Mouse (Mus musculus): ENCODE measurements around the gene Tbrg4. TPM values are rescaled to one million over a fixed set of nuclear protein-coding genes. Genes with fewer than 3 reads are reported as not detected.

The Tbrg4 gene
- total and polyA plus RNA-seq, 3 experiments = 192 to 756 (median 278) TPM

DNA sequence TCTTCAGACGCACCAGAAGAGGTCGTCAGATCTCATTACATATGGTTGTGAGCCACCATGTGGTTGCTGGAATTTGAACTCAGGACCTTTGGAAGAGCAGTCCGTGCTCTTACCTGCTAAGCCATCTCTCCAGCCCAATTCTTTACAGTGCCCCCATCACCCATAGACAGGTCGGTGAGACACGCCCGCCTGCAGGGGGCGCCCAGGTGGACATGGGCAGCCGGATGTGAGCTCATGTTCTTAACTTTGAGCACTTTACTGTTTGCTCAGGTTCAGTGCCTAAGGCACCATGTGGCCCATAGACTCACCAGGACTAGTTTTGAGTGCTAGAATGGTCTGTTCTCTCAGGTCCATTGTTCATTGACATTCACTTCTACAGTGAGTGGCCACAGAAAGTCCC is 10.3 kb upstream of the Tbrg4 start:
- no peak for DNase-seq (ENCODE audit: low read depth, low spot score)
- no peaks in the 10 kb centered on the region for H3K36me3 ChIP-seq (ENCODE audit: control insufficient read depth in 1 of 2, insufficient read depth in 2 of 2, low read length in 2 of 2)
- no peak overlapping the region for H3K4me3 ChIP-seq (ENCODE audit: control insufficient read depth in 1 of 2, insufficient read depth in 1 of 2, low read depth in 2 of 2, low read length in 2 of 2)
- H3K27me3 ChIP-seq (ENCODE audit: control insufficient read depth in 1 of 2, insufficient read depth in 2 of 2, low read length in 2 of 2) = no peaks in the 10 kb centered on the region
- no peak overlapping the region for H3K27ac ChIP-seq (ENCODE audit: control insufficient read depth, low read depth, low read length)
- no peaks in the 10 kb centered on the region for H3K79me2 ChIP-seq (ENCODE audit: control insufficient read depth, insufficient read depth, low read length, poor library complexity)
- no peaks in the 10 kb centered on the region for H3K4me1 ChIP-seq (ENCODE audit: control insufficient read depth in 1 of 2, insufficient read depth in 2 of 2, low read length in 2 of 2)
- H3K9ac ChIP-seq (ENCODE audit: control insufficient read depth, low read depth, low read length, poor library complexity, severe bottlenecking) = no peak overlapping the region
- TF ChIP-seq UBTF (IDR thresholded peaks at IDR 0.05; ENCODE audit: borderline replicate concordance, insufficient read depth, low read depth, low read length) = no peak
- TF ChIP-seq CTCF (IDR thresholded peaks at IDR 0.05 in 2 of 3, conservative IDR thresholded peaks at IDR 0.05 in 1 of 3; ENCODE audit: control insufficient read depth in 1 of 3, insufficient read depth in 1 of 3, low read depth in 2 of 3, low read length in 3 of 3, poor library complexity in 1 of 3, severe bottlenecking in 1 of 3) = peak; percentile 28 to 65 (median 48); a peak in 5 of 6 replicates
- no peak for TF ChIP-seq MAZ (IDR thresholded peaks at IDR 0.05; ENCODE audit: low read depth, low read length)
- TF ChIP-seq HCFC1 (IDR thresholded peaks at IDR 0.05; ENCODE audit: low read depth, low read length) = no peak
- no peak for TF ChIP-seq GATA1 (IDR thresholded peaks at IDR 0.05; ENCODE audit: low read depth, low read length)
- no peak for TF ChIP-seq CHD2 (IDR thresholded peaks at IDR 0.05; ENCODE audit: low read length)
- no peak for TF ChIP-seq KAT2A (conservative IDR thresholded peaks at IDR 0.05; ENCODE audit: low read depth, low read length)
- TF ChIP-seq NELFE (IDR thresholded peaks at IDR 0.05; ENCODE audit: low read depth, low read length) = no peak
- TF ChIP-seq MYC (IDR thresholded peaks at IDR 0.05; ENCODE audit: low read depth, low read length) = no peak
- no peaks in the 10 kb centered on the region for H3K9me3 ChIP-seq (replicated peaks; ENCODE audit: insufficient read depth, low read length)

DNA sequence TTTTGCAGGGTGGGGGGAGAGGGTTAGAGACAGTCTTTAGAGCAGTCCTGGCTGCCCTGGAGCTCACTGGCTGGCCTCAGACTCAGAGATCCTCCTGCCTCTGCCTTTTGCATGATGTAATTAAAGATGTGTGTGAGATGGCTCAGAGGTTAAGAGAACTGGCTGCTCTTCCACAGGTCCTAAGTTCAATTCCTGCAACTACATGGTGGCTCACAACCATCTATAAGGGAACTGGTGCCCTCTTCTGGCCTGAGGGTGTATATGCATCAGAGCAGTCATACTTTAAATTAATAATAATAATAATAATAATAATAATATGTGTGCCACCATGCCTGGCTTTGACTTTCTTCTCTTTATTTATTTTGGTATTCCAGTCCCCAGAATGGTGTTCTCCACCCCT is 3.8 kb upstream of the Tbrg4 start:
- peaks cover 2 to 20% of the 10 kb centered on the region in 2 experiments; a peak in 3 of 4 replicates for H3K36me3 ChIP-seq (ENCODE audit: control insufficient read depth in 1 of 2, insufficient read depth in 2 of 2, low read length in 2 of 2)
- H3K4me3 ChIP-seq (ENCODE audit: control insufficient read depth in 1 of 2, insufficient read depth in 1 of 2, low read depth in 2 of 2, low read length in 2 of 2) = no peak overlapping the region
- H3K9me3 ChIP-seq (replicated peaks; ENCODE audit: insufficient read depth, low read length) = no peaks in the 10 kb centered on the region
- H3K79me2 ChIP-seq (ENCODE audit: control insufficient read depth, insufficient read depth, low read length, poor library complexity) = peaks cover 21% of the 10 kb centered on the region
- DNase-seq (ENCODE audit: low read depth, low spot score) = peak; percentile 88
- no peak overlapping the region for H3K9ac ChIP-seq (ENCODE audit: control insufficient read depth, low read depth, low read length, poor library complexity, severe bottlenecking)
- no peaks in the 10 kb centered on the region for H3K27me3 ChIP-seq (ENCODE audit: control insufficient read depth in 1 of 2, insufficient read depth in 2 of 2, low read length in 2 of 2)
- H3K27ac ChIP-seq (ENCODE audit: control insufficient read depth, low read depth, low read length) = no peak overlapping the region
- TF ChIP-seq ZNF384 (IDR thresholded peaks at IDR 0.05; ENCODE audit: low read depth, low read length) (peak; percentile 48), JUND (IDR thresholded peaks at IDR 0.05; ENCODE audit: low read depth, low read length) (peak; percentile 11; the same call in 1 of the 2 replicates), SMC3 (IDR thresholded peaks at IDR 0.05; ENCODE audit: low read depth, low read length) (peak; percentile 64), RAD21 (IDR thresholded peaks at IDR 0.05; ENCODE audit: low read depth, low read length) (peak; percentile 86), ZMIZ1 (IDR thresholded peaks at IDR 0.05; ENCODE audit: low read depth, low read length) (no peak), CTCF (IDR thresholded peaks at IDR 0.05 in 2 of 3, conservative IDR thresholded peaks at IDR 0.05 in 1 of 3; ENCODE audit: control insufficient read depth in 1 of 3, insufficient read depth in 1 of 3, low read depth in 2 of 3, low read length in 3 of 3, poor library complexity in 1 of 3, severe bottlenecking in 1 of 3) (peak; percentile 54 to 76 (median 61)), ZKSCAN1 (IDR thresholded peaks at IDR 0.05; ENCODE audit: low read depth, low read length) (no peak), SIN3A (IDR thresholded peaks at IDR 0.05; ENCODE audit: low read length) (peak; percentile 51; the same call in 1 of the 2 replicates), ZC3H11A (IDR thresholded peaks at IDR 0.05; ENCODE audit: low read depth, low read length) (peak; percentile 87)
- peaks cover 11 to 18% of the 10 kb centered on the region in 2 experiments for H3K4me1 ChIP-seq (ENCODE audit: control insufficient read depth in 1 of 2, insufficient read depth in 2 of 2, low read length in 2 of 2)
